Comparison of ENCODE assay signal across 13 mouse cellular contexts in genomic region chr2:105612706-105613105, GRCm38 (mm10). TPM values are rescaled to one million over a fixed set of nuclear protein-coding genes. Genes with fewer than 3 reads are reported as not detected.
DNase-seq lines count a peak whose midpoint lies in the region; ATAC-seq and TF ChIP-seq lines count a peak whose summit lies in the region.
"Had no signal": no experiment of that assay in that cellular context is flagged by ENCODE, and none has a peak within 500 bp of the region (broad histone marks: within the 10 kb centered on the region; RNA-seq: fewer than 3 reads in every experiment).

No protein-coding gene starts in this region.

- H3K4me1 ChIP-seq in lung, embryonic 14.5 days (ENCODE audit: insufficient read depth): no peaks in the 10 kb centered on the region
- no peaks in the 10 kb centered on the region for H3K4me1 ChIP-seq in lung, postnatal 0 days (ENCODE audit: insufficient read depth, low read depth, low read length)
- peaks cover 7% of the 10 kb centered on the region; the same call in 1 of the 2 replicates for H3K4me1 ChIP-seq in hindbrain, embryonic 11.5 days (replicated peaks; ENCODE audit: control insufficient read depth, insufficient read depth, low read length)
- H3K4me1 ChIP-seq in midbrain, embryonic 16.5 days (ENCODE audit: control insufficient read depth, insufficient read depth, low read length): peaks cover 8% of the 10 kb centered on the region; the same call in 1 of the 2 replicates
- H3K4me1 ChIP-seq: liver, embryonic 15.5 days had no signal

- H3K9ac ChIP-seq in lung, embryonic 14.5 days: no peak overlapping the region
- H3K9ac ChIP-seq in lung, postnatal 0 days (replicated peaks; ENCODE audit: low read depth): no peak overlapping the region
- H3K9ac ChIP-seq in hindbrain, embryonic 11.5 days (ENCODE audit: low read depth, low read length): no peak overlapping the region
- H3K9ac ChIP-seq in midbrain, embryonic 16.5 days (ENCODE audit: low read depth, low read length): no peak overlapping the region
- H3K9ac ChIP-seq: liver, embryonic 15.5 days had no signal

- TF ChIP-seq CTCF in lung, embryonic 14.5 days (IDR thresholded peaks at IDR 0.05; ENCODE audit: low read depth): no peak
- no peak for TF ChIP-seq CTCF in lung, postnatal 0 days (IDR thresholded peaks at IDR 0.05)

- peak; percentile 46 for DNase-seq in embryo, embryonic 10.5 days (ENCODE audit: low spot score)
- DNase-seq in embryo, embryonic 11 days: no peak
- DNase-seq in lung, embryonic 14.5 days: no peak
- no peak for DNase-seq in lung, postnatal 0 days (ENCODE audit: low spot score)
- DNase-seq in hindbrain, embryonic 11.5 days (ENCODE audit: low spot score): no peak
- no peak for DNase-seq in natural killer cell, adult 2 months (ENCODE audit: low spot score in 2 of 2)
- no peak for DNase-seq in gastrocnemius, adult 8-10 months (ENCODE audit: low spot score in 2 of 2)
- DNase-seq: adrenal gland, postnatal 36 days; cerebellum, adult 8-10 months; spleen, adult 18-20 months had no signal

- 40% methylated on average over 7 of the region's 7 CpGs for WGBS in lung, embryonic 14.5 days
- 41% methylated on average over 7 of the region's 7 CpGs for whole genome bisulfite sequencing in lung, postnatal 0 days
- 32% methylated on average over 7 of the region's 7 CpGs for WGBS in hindbrain, embryonic 11.5 days
- 36% methylated on average over 7 of the region's 7 CpGs for WGBS in midbrain, embryonic 16.5 days

- no peak for ATAC-seq in lung, embryonic 14.5 days (ENCODE audit: insufficient read depth)
- no peak for ATAC-seq in lung, postnatal 0 days
- no peak; the same call in 1 of the 2 replicates for ATAC-seq in hindbrain, embryonic 11.5 days (ENCODE audit: low FRiP score)
- no peak for ATAC-seq in midbrain, embryonic 16.5 days

- no peak overlapping the region for H3K4me3 ChIP-seq in lung, embryonic 14.5 days (ENCODE audit: low read depth, low read length)
- H3K4me3 ChIP-seq in lung, postnatal 0 days (ENCODE audit: low read depth, low read length): no peak overlapping the region
- H3K4me3 ChIP-seq in hindbrain, embryonic 11.5 days (ENCODE audit: low read depth, low read length): no peak overlapping the region
- no peak overlapping the region for H3K4me3 ChIP-seq in midbrain, embryonic 16.5 days (ENCODE audit: low read depth, low read length)
- H3K4me3 ChIP-seq: liver, embryonic 15.5 days; myocyte had no signal

- peak overlapping the region; percentile 43 for H3K4me2 ChIP-seq in lung, embryonic 14.5 days
- H3K4me2 ChIP-seq in lung, postnatal 0 days (replicated peaks; ENCODE audit: low read depth, low read length): no peak overlapping the region
- H3K4me2 ChIP-seq in hindbrain, embryonic 11.5 days (replicated peaks; ENCODE audit: low read depth, low read length): peak overlapping the region; percentile 12
- peak overlapping the region; percentile 34; the same call in 1 of the 2 replicates for H3K4me2 ChIP-seq in midbrain, embryonic 16.5 days (ENCODE audit: low read length)
- H3K4me2 ChIP-seq: liver, embryonic 15.5 days had no signal

- peak overlapping the region; percentile 70; the same call in 1 of the 2 replicates for H3K27ac ChIP-seq in lung, embryonic 14.5 days (ENCODE audit: low read depth)
- no peak overlapping the region for H3K27ac ChIP-seq in lung, postnatal 0 days (ENCODE audit: low read length)
- peak overlapping the region; percentile 67; the same call in 1 of the 2 replicates for H3K27ac ChIP-seq in hindbrain, embryonic 11.5 days (ENCODE audit: low read depth, low read length)
- H3K27ac ChIP-seq in midbrain, embryonic 16.5 days (ENCODE audit: low read length): no peak overlapping the region
- H3K27ac ChIP-seq: liver, embryonic 15.5 days had no signal

- no peak for TF ChIP-seq EP300 in lung, postnatal 0 days (IDR thresholded peaks at IDR 0.05)

- no peaks in the 10 kb centered on the region for H3K9me3 ChIP-seq in lung, embryonic 14.5 days (ENCODE audit: low read depth, low read length)
- no peaks in the 10 kb centered on the region for H3K9me3 ChIP-seq in lung, postnatal 0 days (ENCODE audit: low read length)
- H3K9me3 ChIP-seq in hindbrain, embryonic 11.5 days (ENCODE audit: control insufficient read depth, low read length): no peaks in the 10 kb centered on the region
- no peaks in the 10 kb centered on the region for H3K9me3 ChIP-seq in midbrain, embryonic 16.5 days (replicated peaks; ENCODE audit: control insufficient read depth, low read length, poor library complexity, severe bottlenecking)
- H3K9me3 ChIP-seq: liver, embryonic 15.5 days had no signal

- no peaks in the 10 kb centered on the region for H3K27me3 ChIP-seq in lung, embryonic 14.5 days (ENCODE audit: insufficient read depth, low read length)
- H3K27me3 ChIP-seq in lung, postnatal 0 days (replicated peaks; ENCODE audit: insufficient read depth, low read length): no peaks in the 10 kb centered on the region
- peaks cover 3% of the 10 kb centered on the region; the same call in 1 of the 2 replicates for H3K27me3 ChIP-seq in hindbrain, embryonic 11.5 days (ENCODE audit: control insufficient read depth, insufficient read depth, low read length)
- peaks cover 15% of the 10 kb centered on the region for H3K27me3 ChIP-seq in midbrain, embryonic 16.5 days (ENCODE audit: control insufficient read depth, insufficient read depth, low read depth, low read length)

- H3K36me3 ChIP-seq in lung, embryonic 14.5 days (ENCODE audit: insufficient read depth): no peaks in the 10 kb centered on the region
- H3K36me3 ChIP-seq in lung, postnatal 0 days (ENCODE audit: insufficient read depth, low read length): no peaks in the 10 kb centered on the region
- H3K36me3 ChIP-seq in hindbrain, embryonic 11.5 days (ENCODE audit: control insufficient read depth, insufficient read depth, low read length): no peaks in the 10 kb centered on the region
- H3K36me3 ChIP-seq in midbrain, embryonic 16.5 days (ENCODE audit: control insufficient read depth, insufficient read depth, low read length): no peaks in the 10 kb centered on the region
- H3K36me3 ChIP-seq: liver, embryonic 15.5 days had no signal

RNA-seq across cellular contexts. Expression of gene Pax6, which starts 56.0 kb away (rescaled TPM):
- polyA plus RNA-seq in lung, embryonic 14.5 days (2014; fragmentation: Nextera tagmentation; extraction: Ambion mirVana): 0.08 TPM in 1 of 2 replicates, not detected in the other
- not detected in 2 replicates for polyA plus RNA-seq in lung, postnatal 0 days (2015; fragmentation: Nextera tagmentation; extraction: Ambion mirVana)
- 23.9 and 26.8 TPM in 2 replicates for polyA plus RNA-seq in hindbrain, embryonic 11.5 days (2014; fragmentation: Nextera tagmentation; extraction: Ambion mirVana)
- 17.4 and 25.7 TPM in 2 replicates for polyA plus RNA-seq in midbrain, embryonic 16.5 days (2015; fragmentation: Nextera tagmentation; extraction: Ambion mirVana)
- total RNA-seq in gastrocnemius, adult 8-10 months (2022): not detected
- total RNA-seq: adrenal gland, postnatal 36 days had no signal
- polyA plus RNA-seq: liver, embryonic 15.5 days had no signal

Comparison
In these comparisons a context has a peak if more than half of its experiments do, and no peak if none do; other contexts are left out.
1. H3K27ac ChIP-seq: peak in lung, embryonic 14.5 days (single experiment) and hindbrain, embryonic 11.5 days (single experiment); none in lung, postnatal 0 days (single experiment) and midbrain, embryonic 16.5 days (single experiment).
2. RNA of gene Pax6, which starts 56.0 kb away (polyA plus RNA-seq): 23.9 to 26.8 TPM in hindbrain, embryonic 11.5 days and 17.4 to 25.7 TPM in midbrain, embryonic 16.5 days; 0.08 TPM in lung, embryonic 14.5 days and not detected in lung, postnatal 0 days; every median in the first group is over 10 times any median in the second.